Mouse (Mus musculus) cortical plate, adult 2 months (tissue): ENCODE measurements around the gene Dolpp1.

ENCODE experiments used
- CTCF ChIP-seq: fragments of 200-500 bp; IDR thresholded peaks from 2 replicates; pipeline ENCODE4 v1.5.1; 2011; ENCODE audit warnings: mild to moderate bottlenecking, control low read depth, low read length; ENCODE audit not compliant: insufficient read depth; ENCODE audit errors: extremely low read depth
- POLR2A ChIP-seq: fragments of 200-500 bp; IDR thresholded peaks from 2 replicates; pipeline ENCODE4 v1.6.1; 2011; ENCODE audit warnings: mild to moderate bottlenecking, low read length, control low read depth; ENCODE audit not compliant: insufficient read depth; ENCODE audit errors: extremely low read depth

GRCm38 (mm10) chr2:30362865-30363264 is 29.2 kb upstream of the Dolpp1 start:
- no peak for TF ChIP-seq CTCF
- TF ChIP-seq POLR2A, result no peak
